Mouse (Mus musculus) urinary bladder, postnatal 4 days (tissue): Measurements from ENCODE around the gene Dnajc5g.

Source experiments
- DNase-seq, 2 experiments: peaks; one replicate each; pipeline ENCODE4 v3.0.0; 2021 to 2022; ENCODE audit warnings: low spot score in 2 of 2

The Dnajc5g gene

DNA sequence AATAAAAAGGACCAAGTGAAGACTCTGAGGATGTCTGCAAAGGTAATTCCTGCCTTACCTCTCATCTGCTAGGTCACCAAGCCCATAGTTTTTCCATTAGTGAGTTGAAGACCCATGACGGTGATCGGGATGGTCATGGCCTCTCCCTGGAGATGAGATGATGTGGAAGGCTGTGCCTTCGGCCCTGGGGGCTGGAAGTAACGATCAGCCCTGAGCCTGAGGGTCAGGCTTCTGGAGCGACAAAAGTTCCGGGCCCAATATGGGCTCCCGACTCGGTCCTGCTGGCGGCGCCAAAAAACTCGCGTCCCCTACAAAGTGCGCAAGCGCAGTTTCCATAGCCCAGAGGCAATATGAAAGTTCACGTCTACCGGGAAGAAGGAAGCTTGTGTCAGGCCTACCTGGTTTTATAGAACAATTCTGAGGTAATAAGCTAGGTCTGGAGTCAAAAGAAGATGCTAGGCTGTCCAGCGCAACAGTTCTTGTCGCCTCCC is 2.0 kb downstream of the Dnajc5g start, which contains the start of gene Slc30a3:
Slc30a3 (minus strand) TSS at position 238 of the 491 bp plus-strand sequence.
- DNase-seq, result no peak

DNA sequence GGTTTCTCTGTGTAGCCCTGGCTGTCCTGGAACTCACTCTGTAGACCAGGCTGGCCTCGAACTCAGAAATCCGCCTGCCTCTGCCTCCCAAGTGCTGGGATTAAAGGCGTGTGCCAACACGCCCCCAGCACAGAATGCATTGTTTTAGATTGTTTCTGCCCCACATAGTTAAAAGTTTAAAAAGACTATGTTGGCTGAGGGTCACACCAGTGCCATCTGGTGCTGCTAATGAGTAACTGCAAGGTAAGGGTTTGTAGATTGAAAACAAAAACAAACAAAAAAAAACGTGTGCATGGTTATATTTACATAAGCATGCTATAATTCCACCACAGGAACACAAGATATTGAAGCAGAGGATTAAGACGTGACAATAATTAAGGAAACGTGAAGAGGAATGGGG is 4.7 kb downstream of the Dnajc5g start:
- DNase-seq, result no peak

DNA sequence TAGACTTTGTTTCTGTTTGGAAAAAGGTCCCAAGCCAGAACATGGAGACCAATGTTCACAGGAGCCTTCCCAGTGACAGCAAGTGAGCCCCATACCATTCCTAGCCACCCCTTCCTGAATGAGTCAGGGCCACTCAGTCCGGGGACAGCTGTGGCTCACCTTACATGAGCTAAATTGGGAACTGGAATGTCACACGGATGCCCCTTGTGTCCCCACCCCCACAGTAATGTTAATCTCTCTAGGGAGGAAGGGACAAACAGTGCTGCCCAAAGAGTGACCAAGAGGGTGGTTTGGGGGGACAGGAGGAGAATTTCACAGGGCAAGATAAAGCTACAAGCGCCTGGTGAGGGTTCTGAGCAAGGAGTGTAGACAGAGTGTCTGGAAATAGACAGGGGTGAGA is 10.3 kb downstream of the Dnajc5g start, which contains the start of gene Trim54:
Trim54 (plus strand) TSS at position 359 of the 400 bp plus-strand sequence.
- no peak for DNase-seq

DNA sequence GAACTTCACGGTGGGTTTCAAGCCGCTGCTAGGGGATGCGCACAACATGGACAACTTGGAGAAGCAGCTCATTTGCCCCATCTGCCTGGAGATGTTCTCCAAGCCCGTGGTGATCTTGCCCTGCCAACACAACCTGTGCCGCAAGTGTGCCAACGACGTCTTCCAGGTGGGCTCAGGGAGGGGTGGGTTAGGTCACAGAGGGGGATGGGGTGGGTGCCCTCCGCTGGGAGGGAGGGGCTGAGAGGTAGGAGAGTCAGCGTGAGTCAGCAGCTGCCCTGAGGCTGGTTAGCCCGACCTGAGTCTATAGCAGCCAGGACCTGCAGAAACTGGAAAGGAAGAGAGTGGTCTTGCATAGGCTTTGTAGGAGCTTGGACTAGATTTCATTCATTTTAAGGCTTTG is 10.8 kb downstream of the Dnajc5g start:
- no peak for DNase-seq

DNA sequence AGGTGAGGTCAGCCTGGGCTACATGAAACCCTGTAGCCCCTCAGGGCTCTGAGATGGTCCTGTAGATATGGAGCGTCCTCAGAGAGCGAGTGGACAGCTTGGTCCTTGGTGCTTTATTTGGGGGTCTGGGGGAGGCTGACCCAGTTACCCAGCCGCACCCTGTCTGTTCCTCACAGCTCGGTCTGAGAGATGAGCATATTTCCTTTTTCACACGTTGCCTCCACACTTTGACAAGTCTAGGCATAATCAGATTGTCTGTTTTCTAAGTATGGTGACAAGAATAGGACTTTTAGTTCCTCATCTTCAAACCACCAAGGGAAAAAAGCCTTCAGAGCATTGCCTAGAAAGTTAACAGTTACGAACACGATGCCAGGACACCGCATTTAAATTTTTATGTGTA is 15.0 kb downstream of the Dnajc5g start:
- DNase-seq, result no peak

DNA sequence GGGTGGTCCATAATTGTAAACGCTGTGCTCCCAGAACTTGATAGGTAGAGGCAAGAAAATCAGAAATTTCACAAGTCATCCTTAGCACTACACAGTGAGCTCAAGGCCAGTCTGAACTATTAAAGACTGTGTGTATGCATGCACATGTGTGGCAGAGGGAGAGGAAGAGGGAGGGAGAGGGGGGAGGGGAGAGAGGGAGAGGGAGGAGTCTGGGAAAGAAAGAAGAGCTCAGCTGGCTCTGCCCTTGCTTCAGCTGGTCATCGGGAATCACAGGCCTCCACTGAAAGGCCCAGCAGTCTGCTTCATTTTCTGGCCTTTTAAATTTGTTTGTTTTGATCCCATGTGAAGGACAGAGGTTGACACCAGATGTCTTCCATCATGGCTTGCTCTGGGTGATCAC is 17.4 kb downstream of the Dnajc5g start:
- DNase-seq, result no peak

DNA sequence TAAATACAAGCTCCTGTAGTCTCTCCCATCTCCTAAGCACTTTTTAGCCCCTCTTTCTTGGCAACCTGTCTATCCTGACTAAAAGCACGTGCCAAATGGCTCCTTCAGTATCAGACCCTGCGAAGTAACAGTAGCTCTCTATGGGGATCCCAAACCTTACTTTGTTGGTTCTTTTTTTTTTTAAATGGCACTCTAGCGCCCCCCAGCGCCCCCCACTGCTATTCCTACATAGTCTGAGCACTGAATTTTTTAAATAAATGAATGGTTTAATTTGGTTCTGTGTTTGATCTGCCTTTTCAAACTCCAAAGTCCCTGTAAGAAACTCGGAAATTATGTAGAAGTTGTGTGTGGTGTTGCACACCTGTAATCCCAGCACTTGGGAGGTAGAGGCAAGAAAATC is 20.0 kb downstream of the Dnajc5g start:
- no peak for DNase-seq

DNA sequence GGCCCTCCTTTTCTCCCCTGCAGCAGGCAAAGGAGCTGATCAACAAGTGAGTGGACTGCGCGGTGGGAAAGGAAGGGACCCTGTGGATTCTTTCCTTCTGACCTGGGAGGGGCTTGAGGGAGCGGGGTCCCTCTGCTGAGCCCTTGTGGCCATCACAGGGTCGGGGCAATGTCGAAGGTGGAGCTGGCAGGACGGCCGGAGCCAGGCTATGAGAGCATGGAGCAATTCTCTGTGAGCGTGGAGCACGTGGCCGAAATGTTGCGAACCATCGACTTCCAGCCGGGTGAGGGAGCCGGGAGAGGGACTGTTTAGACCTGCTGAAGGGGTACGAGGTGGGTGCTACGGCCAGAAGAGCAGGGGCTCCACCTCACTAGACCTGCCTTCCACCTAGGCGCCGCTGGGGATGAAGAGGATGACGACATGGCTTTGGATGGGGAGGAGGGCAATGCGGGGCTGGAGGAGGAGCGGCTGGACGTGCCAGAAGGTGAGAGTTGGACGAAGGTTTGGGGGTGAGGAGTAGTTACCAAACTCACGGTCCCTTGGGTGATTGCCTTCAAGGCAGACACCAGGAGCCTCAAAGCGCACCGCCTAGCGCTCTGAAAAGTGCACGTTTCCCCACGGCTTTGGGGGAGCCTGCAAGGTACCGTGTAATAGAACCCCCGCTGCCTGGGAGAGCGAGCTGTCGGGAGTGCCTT is 30.8 kb downstream of the Dnajc5g start:
- DNase-seq, result no peak

DNA sequence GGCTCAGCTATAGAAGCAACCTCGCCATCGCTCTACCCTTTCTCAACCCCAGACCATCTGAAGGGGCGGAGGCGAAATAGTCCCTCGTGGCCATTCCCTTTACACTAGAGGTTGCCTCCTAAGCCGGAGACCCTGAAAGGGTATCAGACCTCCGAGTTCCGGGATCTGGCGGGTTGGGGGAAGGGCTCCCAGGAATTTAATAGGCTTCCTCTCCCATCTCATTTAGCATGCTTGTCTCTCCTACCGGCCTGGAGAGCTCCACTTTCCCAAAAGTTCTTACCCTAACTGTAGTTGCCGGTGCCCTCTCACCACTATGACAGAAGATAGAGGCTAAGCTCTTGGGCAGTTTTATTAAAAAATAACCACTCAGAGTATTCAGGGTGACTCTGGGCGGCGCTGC is 31.6 kb downstream of the Dnajc5g start:
- no peak for DNase-seq

DNA sequence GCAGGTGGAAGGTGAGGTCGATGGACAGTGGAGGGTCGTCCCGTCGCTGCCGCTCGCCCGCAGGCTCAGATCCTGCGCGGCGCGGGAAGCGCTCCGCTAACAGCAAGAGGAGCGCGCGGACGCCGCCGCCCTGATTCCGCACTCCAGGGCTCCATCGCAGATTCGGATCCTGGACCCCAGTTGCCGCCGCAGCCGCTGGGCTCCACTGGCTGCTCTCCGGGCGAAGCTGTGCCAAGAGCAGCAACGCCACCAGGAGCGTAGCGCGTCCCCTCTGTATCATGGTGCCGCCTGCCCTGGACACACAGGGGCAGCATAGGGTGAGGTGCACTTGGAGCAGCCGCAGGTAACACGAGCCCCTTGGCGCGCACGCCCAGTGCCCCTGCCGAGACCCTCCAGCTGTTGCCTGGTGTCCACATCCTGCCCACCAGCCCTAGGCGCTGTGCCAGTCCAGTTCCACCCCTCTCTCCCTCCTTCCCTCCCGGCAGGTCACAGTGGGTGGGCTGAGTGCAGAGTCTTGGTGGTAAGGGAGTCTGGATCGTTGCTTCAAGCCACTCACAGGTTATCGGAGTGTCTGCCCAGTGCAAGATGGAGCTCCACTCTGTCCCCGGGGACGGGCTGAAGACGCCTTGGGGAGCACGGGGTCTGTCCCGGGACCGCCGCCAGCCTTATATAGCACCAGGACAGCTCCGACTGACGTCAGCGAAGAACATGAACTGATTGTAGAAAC is 32.3 kb downstream of the Dnajc5g start, which contains the start of gene Ucn:
Ucn (minus strand) TSS at position 589 of the 727 bp plus-strand sequence.
- no peak for DNase-seq

DNA sequence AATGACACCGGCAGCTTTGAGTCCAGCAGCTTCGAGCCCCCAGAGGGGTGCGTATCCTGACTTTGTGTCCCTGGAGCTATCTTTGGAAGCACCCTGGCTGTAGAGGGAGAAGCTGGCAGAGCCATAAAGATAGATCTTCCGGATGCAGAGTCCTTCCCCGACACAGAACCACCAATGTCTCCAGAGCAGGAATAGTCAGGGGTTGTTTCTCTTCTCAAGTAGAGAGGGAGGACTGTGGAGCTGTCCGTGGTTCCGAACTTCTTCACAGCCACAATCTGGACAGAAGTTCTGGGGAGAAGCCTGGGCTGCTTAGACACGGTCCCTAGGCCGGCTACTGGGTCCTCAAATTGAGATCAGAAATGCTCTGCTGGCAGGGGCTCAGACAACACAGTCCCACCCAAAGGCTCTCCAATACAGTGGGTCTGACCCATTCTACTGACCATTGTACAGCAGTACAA is 32.9 kb downstream of the Dnajc5g start:
- DNase-seq, result no peak

DNA sequence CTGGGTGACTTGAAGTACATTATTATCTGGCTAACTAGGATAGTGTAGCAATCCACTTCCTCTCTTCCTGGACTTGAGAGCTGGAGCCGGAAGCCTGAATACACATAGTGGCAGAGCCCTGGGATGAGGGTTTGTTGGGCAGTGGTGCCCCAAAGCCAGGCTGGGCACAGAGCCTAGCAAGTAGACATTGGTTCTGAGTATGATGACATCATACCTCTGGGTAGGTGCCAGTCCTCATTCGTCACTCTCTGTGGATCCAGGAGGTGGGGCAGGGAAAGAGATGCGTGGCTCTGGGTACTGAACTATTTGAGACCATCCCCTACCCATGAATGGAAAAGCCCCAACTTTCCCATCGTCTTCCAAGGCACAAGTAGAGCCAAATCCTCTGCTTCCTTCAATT is 43.7 kb downstream of the Dnajc5g start:
- no peak for DNase-seq

DNA sequence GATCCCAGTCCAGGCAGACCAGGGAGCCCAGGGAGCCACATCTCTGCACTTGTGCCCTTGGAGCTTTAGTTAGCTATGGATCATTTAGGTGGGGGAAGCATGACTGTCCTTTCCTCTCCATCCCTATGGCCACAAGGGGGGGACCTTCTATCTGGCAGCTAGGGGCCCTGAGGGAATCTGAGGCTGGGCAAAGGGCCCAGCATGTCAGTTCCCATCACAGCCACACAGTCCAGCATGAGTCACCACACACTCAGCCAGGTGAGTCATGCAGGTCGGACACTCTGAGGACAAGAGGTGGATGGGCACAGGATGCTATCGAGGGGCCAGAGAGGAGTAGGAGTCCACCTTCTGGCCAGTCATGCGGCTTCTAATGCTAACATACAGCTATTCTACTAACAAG is 45.7 kb downstream of the Dnajc5g start:
- no peak for DNase-seq

DNA sequence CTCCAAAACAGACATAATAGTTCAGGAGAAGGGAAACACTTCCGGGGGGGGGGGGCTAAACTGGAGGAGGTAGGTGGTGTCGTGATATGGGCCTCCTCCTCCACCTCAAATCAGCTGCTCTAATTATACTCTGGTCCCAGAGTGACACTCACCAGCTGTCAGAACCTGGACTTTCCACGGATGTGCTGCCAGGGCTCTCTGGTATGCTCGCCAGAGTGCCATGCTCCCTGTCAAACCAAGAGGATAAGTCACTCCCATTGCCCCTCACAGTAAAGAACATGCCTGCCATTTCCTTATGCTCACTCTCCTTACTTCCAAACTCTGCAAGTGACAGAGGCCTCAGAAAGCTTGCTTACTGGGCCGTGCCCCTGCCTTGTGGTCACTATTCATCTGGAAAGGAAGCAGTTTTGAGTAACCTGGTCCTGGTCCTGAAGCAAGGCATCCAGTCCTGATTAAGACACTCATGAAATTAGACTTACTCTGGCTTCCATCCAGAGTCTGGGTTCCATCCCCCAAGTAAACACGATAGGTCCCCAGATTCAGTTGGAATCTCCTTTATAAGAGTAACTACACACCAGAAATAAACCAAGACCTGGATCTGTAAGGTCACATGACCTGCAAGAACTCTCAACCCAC is 47.5 kb downstream of the Dnajc5g start:
- no peak for DNase-seq

DNA sequence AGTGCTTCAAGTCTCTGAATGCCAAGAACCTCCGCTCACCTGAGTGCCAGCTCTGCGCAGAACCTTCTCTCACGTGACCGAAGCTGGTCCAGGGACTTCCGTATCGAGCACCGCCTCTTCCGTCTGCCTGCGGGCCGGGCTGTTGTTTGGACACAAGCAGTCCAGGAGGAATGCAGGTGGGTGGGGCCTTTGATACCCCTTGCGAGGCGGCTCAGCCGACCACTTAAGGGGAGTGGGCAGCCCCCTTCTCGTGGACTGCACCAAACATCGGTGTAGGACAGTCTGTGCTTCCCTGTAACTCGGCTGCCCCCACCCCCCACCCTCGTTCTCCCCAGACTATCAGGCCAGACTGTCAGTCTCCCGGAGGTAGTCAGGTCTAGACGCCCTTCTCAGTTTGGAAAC is 48.1 kb downstream of the Dnajc5g start, which contains the start of gene Mpv17:
Mpv17 (minus strand) TSS at position 100 of the 402 bp plus-strand sequence.
- DNase-seq, result peak; percentile 73 to 79
